Mouse (Mus musculus) liver, postnatal 0 days (tissue): ENCODE results near the gene Per1. TPM values are rescaled to one million over a fixed set of nuclear protein-coding genes. Genes with fewer than 3 reads are reported as not detected.
"Not testable (repeated sequence)": the region's sequence is repeated elsewhere in the genome, so short reads cannot be mapped to it uniquely, and the experiment has no call there.

Experiments used
- ATAC-seq: fragments of 200-750 bp; cut with Nextera tagmentation; 2 replicates; pipeline ENCODE4 v1.8.0; 2017; ENCODE audit warnings: mild to moderate bottlenecking, moderate library complexity
- DNase-seq: peaks from one replicate; pipeline ENCODE4 v3.0.0-alpha.2; 2016
- H3K27ac ChIP-seq: fragments of 300-500 bp; sonication (generic); 2 replicates; pipeline ENCODE4 v1.5.1; 2014; ENCODE audit warnings: antibody characterized with exemption, moderate library complexity, mild to moderate bottlenecking, low read depth
- H3K27me3 ChIP-seq: fragments of 300-500 bp; sonication (generic); 2 replicates; pipeline ENCODE4 v1.6.1; 2014; ENCODE audit warnings: low read length, control low read depth, mixed read lengths; ENCODE audit not compliant: insufficient read depth
- H3K36me3 ChIP-seq: fragments of 300-500 bp; sonication (generic); replicated peaks from 2 replicates; pipeline ENCODE4 v1.6.1; 2014; ENCODE audit warnings: mild to moderate bottlenecking, control low read depth, low read length, moderate library complexity, mixed read lengths; ENCODE audit not compliant: insufficient read depth
- H3K4me1 ChIP-seq: fragments of 300-500 bp; sonication (generic); 2 replicates; pipeline ENCODE4 v1.6.1; 2014; ENCODE audit warnings: antibody characterized with exemption, mild to moderate bottlenecking, control low read depth; ENCODE audit not compliant: insufficient read depth
- H3K4me2 ChIP-seq: fragments of 300-500 bp; sonication (generic); 2 replicates; pipeline ENCODE4 v1.6.1; 2014; ENCODE audit warnings: low read depth, mild to moderate bottlenecking, low read length, moderate library complexity, mixed read lengths
- H3K4me3 ChIP-seq: fragments of 300-500 bp; sonication (generic); 2 replicates; pipeline ENCODE4 v1.5.1; 2014; ENCODE audit warnings: low read depth, low read length
- H3K9ac ChIP-seq: fragments of 300-500 bp; sonication (generic); replicated peaks from 2 replicates; pipeline ENCODE4 v1.6.1; 2014; ENCODE audit warnings: mild to moderate bottlenecking, moderate library complexity
- H3K9me3 ChIP-seq: fragments of 300-500 bp; sonication (generic); 2 replicates; pipeline ENCODE4 v1.6.1; 2016; ENCODE audit warnings: mild to moderate bottlenecking, control low read depth, low read length, mixed read lengths
- CTCF ChIP-seq: sonication (generic); IDR thresholded peaks from 2 replicates; pipeline ENCODE4 v1.5.1; 2016; ENCODE audit warnings: antibody characterized with exemption, low read depth
- EP300 ChIP-seq: IDR thresholded peaks from 2 replicates; pipeline ENCODE4 v1.6.1; 2016; ENCODE audit warnings: antibody characterized with exemption, low read depth, mild to moderate bottlenecking
- WGBS: fragments of 180-500 bp; shearing (Covaris S2); extraction: QIAGEN DNeasy Blood & Tissue Kit; methylation state at CpG from one replicate; pipeline ENCODE4 v1.1.7; 2014; ENCODE audit not compliant: insufficient replicate concordance; 5-methylcytosine and 5-hydroxymethylcytosine counted together
- polyA plus RNA-seq: library from polyadenylated mRNA; unstranded; fragments of >200 nt; fragmentation: Nextera tagmentation; extraction: Ambion mirVana; gene quantifications from 2 replicates; pipeline ENCODE4 v1.2.1, GENCODE M21; 2015

Per1 gene
- polyA plus RNA-seq, 1 experiment from 2014 or later: 8.2 TPM

DNA sequence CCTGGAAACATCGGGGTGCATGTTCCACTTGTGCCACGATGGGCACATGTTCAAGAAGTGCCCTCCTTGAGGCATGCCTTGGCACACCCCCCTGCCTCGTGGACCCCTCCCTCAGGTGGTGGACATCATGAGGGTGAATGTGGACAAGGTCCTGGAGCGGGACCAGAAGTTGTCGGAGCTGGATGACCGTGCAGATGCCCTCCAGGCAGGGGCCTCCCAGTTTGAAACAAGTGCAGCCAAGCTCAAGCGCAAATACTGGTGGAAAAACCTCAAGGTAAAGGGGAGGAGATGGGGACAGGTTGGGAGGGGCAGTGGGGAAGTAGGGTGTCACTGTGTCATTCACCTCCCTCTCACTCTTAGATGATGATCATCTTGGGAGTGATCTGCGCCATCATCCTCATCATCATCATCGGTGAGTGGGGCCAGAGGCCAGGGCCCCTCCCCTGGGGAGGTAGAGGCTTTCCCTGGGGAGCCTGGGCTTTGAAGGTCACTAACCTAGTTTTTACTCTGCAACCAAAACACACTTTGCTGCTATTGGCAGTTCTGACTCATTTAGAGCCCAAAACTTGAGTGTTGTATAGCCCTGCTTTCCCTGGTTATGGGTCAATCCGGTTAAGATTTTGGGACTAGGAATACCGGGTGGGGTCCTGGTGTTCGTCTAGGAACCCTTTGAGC lies 5.3 kb upstream of the Per1 start:
- H3K4me1 ChIP-seq: peaks cover 33% of the 10 kb centered on the region

DNA sequence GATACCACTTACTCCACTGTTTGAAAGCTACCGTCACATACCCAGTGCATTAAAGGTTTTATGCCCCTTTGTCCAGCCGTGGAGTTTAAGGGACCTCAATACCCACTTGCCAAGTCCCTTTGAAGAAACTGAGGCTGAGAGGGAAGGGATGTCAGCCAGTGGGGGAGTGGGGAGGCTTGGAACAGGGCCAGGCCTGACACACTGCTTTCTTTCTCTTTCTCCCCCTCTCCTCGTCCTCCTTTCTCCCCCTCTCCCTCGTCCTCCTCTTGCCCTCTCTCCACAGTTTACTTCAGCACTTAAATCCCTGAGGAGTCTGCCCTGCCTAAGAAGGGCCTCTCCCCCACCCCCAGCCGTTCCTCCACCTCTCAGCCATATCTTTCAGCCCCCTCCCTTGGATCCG lies 4.7 kb upstream of the Per1 start:
- no peak for ATAC-seq
- Histone ChIP-seq H3K36me3 (peaks cover 31% of the 10 kb centered on the region), H3K9me3 (no peaks in the 10 kb centered on the region), H3K4me3 (no peak overlapping the region; the same call in 1 of the 2 replicates), H3K4me2 (peak overlapping the region; percentile 86), H3K27me3 (no peaks in the 10 kb centered on the region), H3K9ac (peak overlapping the region; percentile 100; the same call in 1 of the 2 replicates), H3K4me1 (peaks cover 33% of the 10 kb centered on the region), H3K27ac (peak overlapping the region; percentile 96)
- DNase-seq: no peak
- WGBS: 71% methylated on average over 6 of the region's 6 CpGs
- TF ChIP-seq CTCF: no peak
- TF ChIP-seq EP300: no peak

More for the DNA sequence above, 5.3 kb upstream of the Per1 start:
- peak overlapping the region; percentile 96 for H3K27ac ChIP-seq
- peak overlapping the region; percentile 100 for H3K9ac ChIP-seq
- DNase-seq (no peak), ATAC-seq (no peak)
- peak overlapping the region; percentile 97 for H3K4me3 ChIP-seq
- no peaks in the 10 kb centered on the region for H3K9me3 ChIP-seq
- peaks cover 31% of the 10 kb centered on the region for H3K36me3 ChIP-seq
- TF ChIP-seq EP300 (no peak), CTCF (no peak)
- no peaks in the 10 kb centered on the region for H3K27me3 ChIP-seq
- H3K4me2 ChIP-seq: peak overlapping the region; percentile 86
- WGBS: 83% methylated on average over 12 of the region's 12 CpGs

DNA sequence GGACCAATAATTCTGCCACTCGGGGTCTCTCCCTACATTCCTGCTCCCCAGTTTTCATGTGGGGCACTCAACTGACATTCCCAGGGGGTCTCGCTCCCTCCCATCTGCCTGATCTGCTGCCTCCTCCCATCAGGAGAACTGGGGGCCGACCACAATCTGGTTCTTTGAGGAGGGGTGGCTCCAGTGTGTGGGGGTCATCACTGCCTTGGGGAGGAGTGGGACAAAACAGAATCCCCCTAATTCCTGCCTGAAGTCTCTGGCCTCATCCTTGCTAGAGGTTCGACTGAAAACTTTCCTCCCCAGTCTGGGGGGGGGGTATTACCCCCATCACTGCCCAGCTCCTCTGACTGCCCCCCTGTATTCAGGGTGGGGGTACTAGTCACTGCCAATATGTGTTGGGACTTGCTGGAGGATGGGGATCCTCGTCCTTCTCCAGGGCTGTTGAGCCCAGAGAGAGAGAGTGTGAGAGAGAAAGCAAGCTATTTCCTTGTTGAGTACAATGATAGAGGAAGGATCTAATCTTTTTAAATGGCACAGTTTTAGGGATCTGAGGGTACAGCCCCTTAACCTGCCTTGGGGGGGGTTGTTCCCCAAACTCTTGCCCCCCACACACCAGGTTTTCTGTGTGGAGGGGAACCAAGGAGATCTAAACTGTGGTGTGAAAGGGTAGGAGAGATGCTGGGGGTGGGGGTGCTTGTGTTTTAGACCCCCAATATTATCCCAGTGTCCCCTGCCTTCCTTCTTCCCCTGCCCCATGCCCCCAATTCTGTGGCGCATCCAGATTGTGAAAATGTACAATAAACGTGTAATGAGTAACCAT lies 3.2 kb upstream of the Per1 start:
- peaks cover 31% of the 10 kb centered on the region for H3K36me3 ChIP-seq
- 54% methylated on average over 7 of the region's 7 CpGs for WGBS
- DNase-seq (no peak), ATAC-seq (no peak)
- no peaks in the 10 kb centered on the region for H3K27me3 ChIP-seq
- H3K27ac ChIP-seq: no peak overlapping the region
- no peak overlapping the region for H3K9ac ChIP-seq
- no peaks in the 10 kb centered on the region for H3K9me3 ChIP-seq
- H3K4me2 ChIP-seq: no peak overlapping the region
- no peak overlapping the region for H3K4me3 ChIP-seq
- peaks cover 33% of the 10 kb centered on the region for H3K4me1 ChIP-seq
- TF ChIP-seq CTCF: no peak
- TF ChIP-seq EP300: no peak

DNA sequence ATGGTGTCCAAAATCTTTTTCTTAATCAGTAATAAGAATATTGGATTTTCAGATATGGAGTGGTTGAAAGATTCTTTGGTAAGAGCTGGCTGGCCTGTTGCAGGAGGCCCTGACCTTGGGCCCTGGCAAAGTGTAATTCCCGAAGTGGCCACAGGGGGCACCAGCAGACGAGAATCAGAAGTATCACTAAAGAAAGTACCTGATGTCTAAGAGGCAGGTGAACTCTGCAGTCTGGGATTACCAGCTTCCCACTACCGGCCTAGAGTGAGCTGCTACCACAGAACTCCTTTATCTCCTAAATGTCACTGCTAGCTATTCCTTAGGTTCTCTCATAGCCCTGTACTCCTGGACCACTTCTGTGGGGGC lies 2.6 kb upstream of the Per1 start:
- H3K4me1 ChIP-seq: peaks cover 33% of the 10 kb centered on the region
- no peak overlapping the region for H3K4me3 ChIP-seq
- ATAC-seq (no peak), DNase-seq (peak; percentile 92)
- no peak overlapping the region for H3K27ac ChIP-seq
- H3K9me3 ChIP-seq: no peaks in the 10 kb centered on the region
- H3K4me2 ChIP-seq: no peak overlapping the region
- TF ChIP-seq CTCF (peak; percentile 92), EP300 (no peak)
- H3K36me3 ChIP-seq: peaks cover 31% of the 10 kb centered on the region
- no peak overlapping the region for H3K9ac ChIP-seq
- WGBS: 2% methylated on average over 3 of the region's 3 CpGs
- no peaks in the 10 kb centered on the region for H3K27me3 ChIP-seq

DNA sequence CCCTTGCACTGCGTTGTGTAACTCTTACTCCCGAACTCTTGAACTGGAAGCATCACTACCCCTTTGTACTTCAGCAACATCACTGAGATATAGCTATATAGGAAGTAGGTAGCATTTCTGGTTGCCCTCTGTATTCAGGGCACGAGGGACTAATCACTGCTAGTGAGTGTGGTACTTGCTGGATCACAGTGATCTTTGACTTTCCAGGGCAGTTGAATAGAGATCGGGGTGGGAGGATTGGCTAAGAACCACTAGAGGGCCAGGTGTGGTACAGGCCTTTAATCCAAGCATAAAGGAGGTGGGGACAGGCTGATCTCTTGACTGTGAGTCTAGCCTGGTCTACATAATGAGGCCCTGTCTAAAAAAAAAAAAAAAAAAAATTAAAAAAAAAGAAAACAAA lies 2.1 kb upstream of the Per1 start:
- peak overlapping the region; percentile 17; the same call in 1 of the 2 replicates for H3K27ac ChIP-seq
- no peaks in the 10 kb centered on the region for H3K9me3 ChIP-seq
- no peak overlapping the region for H3K9ac ChIP-seq
- H3K4me1 ChIP-seq: peaks cover 32% of the 10 kb centered on the region
- DNase-seq (no peak), ATAC-seq (no peak)
- H3K4me2 ChIP-seq: no peak overlapping the region
- no peaks in the 10 kb centered on the region for H3K27me3 ChIP-seq
- H3K36me3 ChIP-seq: peaks cover 31% of the 10 kb centered on the region
- WGBS: 68% methylated on average over 4 of the region's 4 CpGs
- no peak for TF ChIP-seq EP300
- TF ChIP-seq CTCF: no peak
- H3K4me3 ChIP-seq: no peak overlapping the region

DNA sequence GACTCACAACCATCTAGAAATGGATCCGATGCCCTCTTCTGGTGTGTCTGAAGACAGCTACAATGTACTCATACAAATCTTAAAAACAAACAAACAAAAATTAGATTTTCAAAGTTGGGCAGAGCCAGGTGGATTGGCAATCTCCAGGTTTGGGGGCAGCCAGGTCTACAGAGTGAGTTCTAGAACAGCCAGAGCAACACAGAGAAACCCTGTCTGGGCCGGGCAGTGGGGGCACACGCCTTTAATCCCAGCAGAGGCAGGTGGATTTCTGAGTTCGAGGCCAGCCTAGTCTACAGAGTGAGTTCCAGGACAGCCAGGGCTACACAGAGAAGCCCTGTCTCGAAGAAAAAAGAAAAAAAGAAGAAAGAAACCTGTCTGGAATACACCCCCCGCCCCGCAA lies 1.2 kb upstream of the Per1 start:
- not testable (repeated sequence) for H3K27me3 ChIP-seq, ATAC-seq, H3K9me3 ChIP-seq, H3K9ac ChIP-seq, DNase-seq, H3K4me3 ChIP-seq, H3K4me2 ChIP-seq
- peaks cover 36% of the 10 kb centered on the region for H3K4me1 ChIP-seq
- peak overlapping the region; percentile 96 for H3K27ac ChIP-seq
- peaks cover 31% of the 10 kb centered on the region for H3K36me3 ChIP-seq
- WGBS: 83% methylated on average over 7 of the region's 7 CpGs
